Mouse (Mus musculus) megakaryocyte, embryonic 14.5 days (primary cell): ENCODE data around the gene Gas2l2. TPM values are rescaled to one million over a fixed set of nuclear protein-coding genes. Genes with fewer than 3 reads are reported as not detected.
A peak's percentile ranks its signal among the peaks of the same experiment; 100 is the strongest.

Source experiments
- H3K27me3 ChIP-seq: replicated peaks from 2 replicates; pipeline ENCODE3; 2012; ENCODE audit warnings: inconsistent platforms
- H3K36me3 ChIP-seq: replicated peaks from 2 replicates; pipeline ENCODE3; 2012; ENCODE audit warnings: low read length, inconsistent platforms, mixed read lengths
- H3K4me1 ChIP-seq: 2 replicates; pipeline ENCODE4 v1.6.1; 2012; ENCODE audit warnings: inconsistent platforms
- H3K4me3 ChIP-seq: replicated peaks from 2 replicates; pipeline ENCODE3; 2012; ENCODE audit warnings: moderate library complexity, mild to moderate bottlenecking, inconsistent platforms
- H3K9me3 ChIP-seq: 2 replicates; pipeline ENCODE4 v1.6.1; 2012; ENCODE audit warnings: inconsistent platforms
- FLI1 ChIP-seq: IDR thresholded peaks from 2 replicates; pipeline ENCODE4 v1.6.1; 2012; ENCODE audit warnings: low read length, inconsistent platforms, mixed read lengths
- GATA1 ChIP-seq: IDR thresholded peaks from 3 replicates; pipeline ENCODE4 v1.6.1; 2012; ENCODE audit warnings: mixed read lengths, low read length, inconsistent platforms, borderline replicate concordance
- polyA plus RNA-seq: library from polyadenylated mRNA; stranded (reverse); fragments of >175 nt; gene quantifications from 2 replicates; pipeline ENCODE4 v1.2.3, GENCODE M21; 2012; ENCODE audit warnings: low replicate concordance; ENCODE audit not compliant: insufficient read depth

The Gas2l2 gene
- polyA plus RNA-seq, 1 experiment = not detected

- H3K27me3 ChIP-seq = peaks cover 69% of the 10 kb centered on the region
- no peak overlapping the region for H3K4me3 ChIP-seq
- TF ChIP-seq GATA1 (no peak), FLI1 (no peak)
- no peaks in the 10 kb centered on the region for H3K9me3 ChIP-seq
- peaks cover 45% of the 10 kb centered on the region for H3K4me1 ChIP-seq
- no peaks in the 10 kb centered on the region for H3K36me3 ChIP-seq
Observed at GRCm38 (mm10) chr11:83457912-83458601, 28.8 kb upstream of the Gas2l2 start.

DNA sequence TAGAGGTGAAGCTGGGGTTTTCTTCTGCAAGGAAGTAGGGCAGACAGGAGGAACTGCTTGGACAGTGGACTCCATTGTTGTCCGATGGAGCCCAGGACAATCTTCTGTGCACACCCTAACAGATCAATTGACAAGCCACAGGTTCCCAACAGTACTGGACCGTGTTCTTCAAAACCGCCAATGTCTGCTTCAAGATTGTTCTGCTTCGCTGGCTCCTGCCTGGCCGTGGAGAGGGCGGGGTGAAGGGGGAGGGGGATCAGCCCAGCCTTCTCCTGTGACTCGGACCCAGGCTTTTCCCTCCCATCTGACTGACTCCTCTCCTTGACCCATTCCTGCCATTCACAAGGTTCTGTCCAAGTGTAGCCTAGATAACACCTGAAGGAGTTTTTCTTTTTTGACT, 28.0 kb upstream of the Gas2l2 start:
- H3K36me3 ChIP-seq = no peaks in the 10 kb centered on the region
- H3K27me3 ChIP-seq = peaks cover 67% of the 10 kb centered on the region
- H3K9me3 ChIP-seq = no peaks in the 10 kb centered on the region
- TF ChIP-seq FLI1 = no peak
- TF ChIP-seq GATA1 = no peak
- no peak overlapping the region for H3K4me3 ChIP-seq
- peaks cover 37% of the 10 kb centered on the region for H3K4me1 ChIP-seq

DNA sequence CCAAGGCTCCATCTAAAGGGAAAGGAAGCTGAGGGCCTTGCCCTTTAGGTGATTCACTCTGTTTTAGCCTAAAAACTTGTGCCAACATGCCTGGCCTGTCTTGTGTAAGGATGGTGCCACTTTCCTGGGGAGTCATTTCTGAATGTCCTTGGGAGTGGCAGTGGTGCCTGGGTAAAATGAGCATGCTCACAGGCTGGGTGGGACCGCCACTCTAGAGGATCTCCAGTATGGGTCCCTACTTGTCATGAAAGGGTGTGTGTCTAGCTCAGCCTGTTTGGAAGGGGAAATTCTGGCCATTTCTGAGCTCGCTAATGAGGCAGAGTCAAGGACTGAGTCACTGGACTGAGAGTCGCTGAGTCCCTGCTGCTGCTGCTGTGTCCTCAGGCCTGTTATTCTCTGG, 26.4 kb upstream of the Gas2l2 start:
- peaks cover 30% of the 10 kb centered on the region for H3K4me1 ChIP-seq
- H3K36me3 ChIP-seq = no peaks in the 10 kb centered on the region
- no peaks in the 10 kb centered on the region for H3K9me3 ChIP-seq
- TF ChIP-seq FLI1 (no peak), GATA1 (no peak)
- H3K27me3 ChIP-seq = peaks cover 63% of the 10 kb centered on the region
- no peak overlapping the region for H3K4me3 ChIP-seq

DNA sequence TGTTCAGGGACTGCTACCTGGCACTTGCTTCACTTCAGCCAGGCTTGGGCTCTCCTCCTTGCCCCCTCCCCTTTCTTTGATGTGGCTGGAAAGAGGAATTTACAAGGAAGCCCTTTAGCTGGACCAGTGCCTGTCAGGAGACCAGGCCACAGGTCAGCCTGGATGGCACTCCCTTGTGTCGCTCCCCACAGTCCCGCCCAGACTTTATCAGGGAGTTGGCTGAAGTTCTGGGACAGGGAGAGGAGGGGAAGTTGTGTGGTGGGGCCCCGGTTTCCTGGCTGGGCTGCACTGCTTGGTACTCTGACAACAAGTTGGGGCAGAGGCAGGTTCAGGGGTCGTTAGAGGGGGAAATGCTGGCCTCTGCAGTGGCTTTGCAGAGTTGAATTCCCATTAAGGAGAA, 25.3 kb upstream of the Gas2l2 start:
- H3K4me3 ChIP-seq = peak overlapping the region; percentile 20
- H3K27me3 ChIP-seq = peaks cover 64% of the 10 kb centered on the region
- no peaks in the 10 kb centered on the region for H3K36me3 ChIP-seq
- peaks cover 39% of the 10 kb centered on the region for H3K4me1 ChIP-seq
- no peaks in the 10 kb centered on the region for H3K9me3 ChIP-seq
- no peak for TF ChIP-seq FLI1
- TF ChIP-seq GATA1 = no peak

DNA sequence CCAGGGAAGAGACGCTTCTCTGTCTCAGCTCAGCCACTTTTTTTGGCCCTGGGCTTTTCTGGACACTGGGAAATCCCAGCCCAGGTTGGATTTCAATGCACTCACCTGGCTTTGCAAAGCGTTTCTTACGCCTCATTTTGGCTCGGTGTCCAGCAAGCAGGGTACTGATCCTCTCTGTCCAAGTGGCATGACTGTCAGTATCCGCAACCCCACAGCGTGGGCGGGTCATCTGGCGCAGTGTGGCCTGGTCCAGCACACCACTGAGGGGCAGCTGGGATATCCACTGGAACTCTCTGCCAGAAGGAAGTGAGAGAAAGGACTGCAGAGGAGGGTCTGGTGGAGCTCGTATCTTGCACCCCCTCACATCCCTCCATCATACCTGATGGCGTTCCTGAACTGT, 22.0 kb upstream of the Gas2l2 start:
- H3K4me1 ChIP-seq = peaks cover 63% of the 10 kb centered on the region
- no peaks in the 10 kb centered on the region for H3K36me3 ChIP-seq
- no peaks in the 10 kb centered on the region for H3K9me3 ChIP-seq
- TF ChIP-seq GATA1 (no peak), FLI1 (no peak)
- H3K27me3 ChIP-seq = peaks cover 69% of the 10 kb centered on the region
- H3K4me3 ChIP-seq = no peak overlapping the region

DNA sequence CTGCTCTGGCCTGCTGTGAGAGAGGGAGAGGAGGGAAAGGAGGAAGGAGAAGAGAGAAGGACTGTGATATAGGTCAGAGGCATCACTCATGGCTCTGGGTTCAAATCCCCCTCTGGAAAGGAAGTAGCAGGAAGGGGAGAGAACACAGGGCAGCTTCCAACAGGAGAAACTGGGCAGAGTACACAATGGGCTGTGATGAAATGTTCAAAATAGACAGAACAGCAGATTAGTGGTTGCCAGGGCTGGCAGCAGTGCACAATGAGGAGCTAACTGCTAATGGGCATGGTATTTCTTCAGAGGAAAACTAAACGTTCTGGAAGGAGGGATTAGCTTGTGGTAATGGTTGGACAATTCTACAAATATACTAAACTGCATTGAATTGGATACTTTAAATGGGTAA, 21.3 kb upstream of the Gas2l2 start:
- Histone ChIP-seq H3K36me3 (no peaks in the 10 kb centered on the region), H3K27me3 (peaks cover 67% of the 10 kb centered on the region), H3K4me3 (no peak overlapping the region), H3K4me1 (peaks cover 56% of the 10 kb centered on the region), H3K9me3 (no peaks in the 10 kb centered on the region)
- no peak for TF ChIP-seq GATA1
- TF ChIP-seq FLI1 = no peak

GRCm38 (mm10) chr11:83449298-83449697, 20.0 kb upstream of the Gas2l2 start:
- Histone ChIP-seq H3K27me3 (peaks cover 77% of the 10 kb centered on the region), H3K4me1 (peaks cover 51% of the 10 kb centered on the region), H3K9me3 (no peaks in the 10 kb centered on the region), H3K4me3 (no peak overlapping the region), H3K36me3 (no peaks in the 10 kb centered on the region)
- TF ChIP-seq GATA1 = no peak
- no peak for TF ChIP-seq FLI1

DNA sequence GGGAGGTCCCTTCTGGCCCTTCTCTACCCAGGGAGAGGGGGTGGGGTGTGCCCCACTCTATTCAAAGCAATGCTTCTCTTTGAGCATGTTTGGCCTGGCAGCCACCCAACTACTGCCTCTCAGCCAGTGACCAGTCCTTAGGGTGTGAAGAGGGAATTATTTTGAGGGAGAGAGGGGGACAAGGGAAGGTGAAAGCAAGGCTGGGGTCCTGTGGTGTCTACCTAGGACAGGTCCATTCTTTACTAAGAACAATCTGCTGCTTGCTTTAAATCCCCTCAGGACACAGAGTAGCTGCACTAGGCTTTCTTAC, 19.6 kb upstream of the Gas2l2 start:
- H3K4me3 ChIP-seq = no peak overlapping the region
- H3K27me3 ChIP-seq = peaks cover 81% of the 10 kb centered on the region
- no peaks in the 10 kb centered on the region for H3K36me3 ChIP-seq
- no peaks in the 10 kb centered on the region for H3K9me3 ChIP-seq
- TF ChIP-seq FLI1 = no peak
- TF ChIP-seq GATA1 = no peak
- peaks cover 51% of the 10 kb centered on the region for H3K4me1 ChIP-seq

GRCm38 (mm10) chr11:83448021-83448926, 19.0 kb upstream of the Gas2l2 start:
- H3K36me3 ChIP-seq = no peaks in the 10 kb centered on the region
- H3K9me3 ChIP-seq = no peaks in the 10 kb centered on the region
- H3K4me1 ChIP-seq = peaks cover 56% of the 10 kb centered on the region
- H3K27me3 ChIP-seq = peaks cover 86% of the 10 kb centered on the region
- no peak overlapping the region for H3K4me3 ChIP-seq
- TF ChIP-seq GATA1 (no peak), FLI1 (no peak)

DNA sequence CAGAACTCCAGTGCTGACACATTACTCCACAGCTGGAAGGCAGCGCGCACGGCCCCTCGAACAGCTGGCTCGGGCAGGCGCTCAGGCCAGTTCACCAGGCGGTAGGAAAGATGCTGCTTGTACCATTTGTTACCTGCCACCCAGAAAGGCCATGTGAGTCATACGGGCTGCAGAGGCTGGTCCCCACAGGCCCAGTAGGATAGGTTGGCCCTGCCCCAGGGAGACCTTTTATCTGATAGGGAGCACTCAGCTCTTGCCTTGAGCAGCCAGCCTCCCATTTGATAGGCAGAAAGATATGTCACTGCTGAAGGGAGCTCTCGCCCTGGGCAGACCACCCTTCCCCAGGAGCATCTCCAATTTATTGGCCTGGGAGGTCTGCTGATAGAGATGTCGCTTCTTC, 18.4 kb upstream of the Gas2l2 start:
- TF ChIP-seq FLI1 = no peak
- H3K4me3 ChIP-seq = no peak overlapping the region
- H3K9me3 ChIP-seq = no peaks in the 10 kb centered on the region
- no peaks in the 10 kb centered on the region for H3K36me3 ChIP-seq
- H3K27me3 ChIP-seq = peaks cover 88% of the 10 kb centered on the region
- peaks cover 63% of the 10 kb centered on the region for H3K4me1 ChIP-seq

GRCm38 (mm10) chr11:83445001-83445400, 15.7 kb upstream of the Gas2l2 start:
- H3K4me1 ChIP-seq = peaks cover 78% of the 10 kb centered on the region
- no peak for TF ChIP-seq FLI1
- no peak for TF ChIP-seq GATA1
- no peaks in the 10 kb centered on the region for H3K36me3 ChIP-seq
- no peaks in the 10 kb centered on the region for H3K9me3 ChIP-seq
- H3K27me3 ChIP-seq = peaks cover 86% of the 10 kb centered on the region
- peak overlapping the region; percentile 62 for H3K4me3 ChIP-seq
